Mouse (Mus musculus) 3T3-L1 (cell line): ENCODE data around the gene Kif16b.
A peak's percentile ranks its signal among the peaks of the same experiment; 100 is the strongest.

Source experiments
- DNase-seq: peaks from one replicate; pipeline ENCODE4 v3.0.0-alpha.2; 2015; ENCODE audit warnings: low read depth, low spot score

Gene Kif16b

DNA sequence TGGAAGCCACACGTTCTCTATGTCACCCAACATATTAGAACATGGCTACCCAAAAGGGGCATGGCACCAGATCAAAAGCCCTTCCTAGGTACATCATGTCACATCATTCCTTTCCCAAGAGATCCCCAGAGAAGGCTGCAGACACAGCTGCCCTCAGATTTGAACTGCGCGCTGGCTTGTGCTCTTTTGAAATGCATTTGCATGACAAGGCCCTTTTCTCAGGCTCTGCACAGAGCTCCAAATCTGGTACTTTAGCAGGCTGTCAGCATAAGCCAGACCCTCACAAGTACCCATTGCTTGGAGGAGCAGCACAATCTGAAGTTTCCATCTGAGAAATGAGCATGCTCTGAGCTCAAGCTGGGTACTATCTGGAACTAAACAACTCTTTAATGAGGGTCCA, 165.6 kb downstream of the Kif16b start:
- DNase-seq, result no peak

GRCm38 (mm10) chr2:142734046-142734445, 167.3 kb downstream of the Kif16b start:
- peak; percentile 44 for DNase-seq

DNA sequence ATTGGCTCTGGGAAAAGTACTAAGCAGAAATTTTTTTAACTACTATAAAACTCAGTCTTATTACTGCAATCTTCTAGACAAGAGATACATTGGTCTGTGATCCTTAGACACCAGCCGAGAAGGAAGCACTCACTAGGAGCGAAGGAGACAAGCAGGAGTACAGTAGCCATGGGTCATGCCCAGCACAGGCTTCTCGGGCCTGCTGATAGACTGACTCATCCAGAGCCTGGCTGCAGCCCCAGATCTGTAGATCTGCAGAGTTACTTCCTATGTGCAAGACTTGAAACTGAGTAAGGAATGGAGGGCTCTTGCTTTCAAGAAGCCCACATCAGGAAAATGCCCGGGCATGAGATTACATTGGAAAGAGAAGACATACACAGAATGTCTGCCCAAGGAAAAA, 169.0 kb downstream of the Kif16b start:
- peak; percentile 80 for DNase-seq

DNA sequence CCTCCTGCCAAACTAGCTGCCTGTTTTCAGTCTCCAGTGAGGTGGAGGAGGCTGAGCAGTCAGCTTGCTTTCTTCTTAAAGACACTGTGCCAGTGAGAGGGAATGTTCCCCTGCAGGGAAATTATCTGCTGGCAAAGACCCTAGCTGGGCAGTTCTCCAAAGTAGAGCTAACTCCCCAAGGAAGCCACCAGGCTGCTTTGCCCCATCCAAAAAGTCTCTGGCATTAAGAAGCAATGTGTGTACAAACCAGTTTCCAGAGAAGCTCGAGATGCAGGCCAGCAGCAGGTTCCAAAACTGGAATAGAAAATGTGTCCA, 169.6 kb downstream of the Kif16b start:
- peak; percentile 70 for DNase-seq

- DNase-seq, result no peak
Measured at GRCm38 (mm10) chr2:142731016-142731777, 170.1 kb downstream of the Kif16b start.

DNA sequence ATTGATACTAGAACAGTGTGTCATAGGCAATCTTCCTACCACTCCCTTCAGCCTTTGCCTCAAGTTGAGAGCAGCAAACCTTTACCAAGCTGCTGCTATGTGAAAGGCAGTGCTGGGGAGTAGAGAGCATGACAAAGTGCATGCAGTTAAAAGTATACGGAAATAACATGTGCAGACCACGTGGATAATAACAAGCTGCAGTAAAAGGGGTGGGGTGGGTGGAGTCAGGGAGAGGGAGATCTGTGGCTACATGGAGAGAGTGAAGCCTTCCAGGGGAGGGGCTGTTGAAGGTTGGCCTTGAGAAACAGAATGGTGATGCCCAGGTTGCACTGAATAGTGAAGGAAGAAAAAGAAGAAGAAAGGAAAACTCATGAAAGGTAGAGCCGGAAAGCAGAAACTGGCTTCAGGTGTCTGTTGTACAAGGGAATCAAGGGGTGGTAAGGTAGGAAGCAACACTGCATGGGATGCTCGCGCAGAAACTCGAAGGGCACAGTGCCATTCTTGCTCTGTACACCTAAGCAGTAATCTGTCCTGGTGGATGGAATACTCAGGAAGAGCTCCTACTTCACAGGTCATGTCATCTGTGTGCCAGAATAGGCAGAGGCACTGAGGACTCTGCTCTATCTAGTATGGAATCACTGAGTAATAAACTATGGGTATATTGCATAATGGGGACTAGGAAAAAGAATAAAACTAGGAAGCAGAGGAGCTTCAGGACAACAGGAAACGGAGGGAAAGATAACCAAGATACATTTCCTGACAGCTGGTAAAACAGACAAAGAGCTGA, 176.9 kb downstream of the Kif16b start:
- no peak for DNase-seq

GRCm38 (mm10) chr2:142720174-142720573, 181.2 kb downstream of the Kif16b start:
- no peak for DNase-seq

DNA sequence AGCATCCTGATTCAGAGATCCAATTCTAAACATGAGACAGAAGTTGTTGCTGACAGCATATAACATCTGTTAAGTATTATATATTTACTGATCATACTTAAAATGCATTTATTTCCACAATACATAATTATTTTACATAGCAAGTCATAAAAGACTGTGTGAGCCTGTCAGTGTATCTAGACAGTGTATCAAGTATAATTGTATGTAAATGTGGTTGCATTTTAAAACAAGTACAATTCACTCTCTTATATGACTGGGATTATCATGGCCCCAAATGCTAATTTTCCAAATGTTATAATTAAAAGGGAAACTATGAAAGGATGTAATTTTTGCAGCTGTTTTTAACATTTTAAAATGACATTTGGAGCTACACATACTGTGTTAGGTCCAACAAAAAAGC, 182.3 kb downstream of the Kif16b start:
- no peak for DNase-seq

DNA sequence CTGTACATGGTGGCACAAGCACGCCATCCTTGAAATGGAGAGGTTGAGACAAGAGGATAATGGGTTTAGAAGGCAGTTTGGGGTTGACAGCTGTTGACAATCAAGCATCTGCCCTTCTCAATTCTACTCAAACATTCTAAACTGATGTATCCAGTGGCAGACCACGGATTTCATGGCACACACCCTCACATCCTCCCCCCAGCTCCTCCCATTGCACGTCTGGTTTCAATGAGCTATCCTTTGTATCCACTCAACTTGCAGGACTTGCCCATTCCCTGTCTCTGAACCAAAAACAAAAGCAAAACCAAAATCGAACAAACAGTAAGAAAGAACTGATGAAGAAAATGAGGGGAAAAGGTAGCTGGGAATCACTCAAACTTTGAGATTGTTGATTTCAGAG, 183.7 kb downstream of the Kif16b start:
- peak; percentile 66 for DNase-seq

GRCm38 (mm10) chr2:142715912-142716260, 185.4 kb downstream of the Kif16b start:
- DNase-seq, result peak; percentile 53

DNA sequence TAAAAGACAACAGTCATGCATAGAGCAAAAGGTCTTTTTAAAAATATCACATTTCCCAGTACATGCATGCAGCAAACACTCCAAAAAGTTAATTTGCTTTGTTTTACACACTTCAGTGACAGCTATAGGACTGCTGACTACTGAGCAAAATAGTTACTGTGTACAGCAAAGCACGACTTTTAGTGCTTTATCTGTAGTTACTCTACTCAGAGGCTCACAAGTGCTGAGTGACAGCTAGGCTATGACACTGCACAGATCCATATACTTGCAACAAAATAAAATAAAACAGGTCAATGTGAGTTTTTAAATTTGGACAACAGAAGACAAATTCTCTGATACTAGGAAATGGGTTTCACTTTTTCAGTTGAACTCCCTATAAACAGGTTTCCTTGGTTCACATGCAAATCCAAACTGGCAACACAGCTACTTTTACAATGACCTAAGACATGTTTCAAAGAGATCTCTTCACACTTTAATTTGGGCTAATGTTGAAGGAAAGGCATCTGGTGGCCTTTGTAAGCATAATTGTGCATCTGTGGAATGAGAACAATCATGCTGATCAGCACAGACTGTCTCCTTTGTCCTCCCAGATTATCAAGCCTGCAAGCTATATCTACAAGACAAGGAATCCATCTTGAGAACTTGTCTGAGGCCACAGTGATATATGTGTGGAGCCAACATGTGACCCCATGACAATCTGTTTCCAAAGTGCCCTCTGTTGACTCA, 186.0 kb downstream of the Kif16b start:
- DNase-seq, result no peak

- DNase-seq, result no peak
Measured at GRCm38 (mm10) chr2:142712727-142713126, 188.6 kb downstream of the Kif16b start.

DNA sequence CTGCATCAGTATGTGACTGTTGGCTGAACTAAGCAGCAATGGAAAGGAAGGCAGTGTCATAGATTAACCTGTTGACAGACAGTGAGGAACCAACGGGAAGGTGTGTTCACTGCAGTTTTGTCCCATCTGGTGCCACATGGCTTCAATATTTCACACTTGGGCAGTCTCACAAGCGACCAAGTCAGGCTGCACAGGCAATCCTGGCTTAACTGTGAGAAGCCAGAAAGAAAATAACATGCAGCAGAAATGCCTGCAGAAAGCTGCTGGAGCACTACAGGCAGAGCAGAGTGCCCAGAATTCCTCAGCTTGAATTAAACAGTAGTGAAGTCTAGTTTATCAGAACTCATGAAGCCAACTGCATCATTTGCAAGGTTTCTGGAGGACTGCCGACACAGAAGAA, 192.0 kb downstream of the Kif16b start:
- no peak for DNase-seq

GRCm38 (mm10) chr2:142700689-142701088, 200.6 kb downstream of the Kif16b start:
- DNase-seq, result peak; percentile 78

- DNase-seq, result no peak
Measured at GRCm38 (mm10) chr2:142698650-142699049, 202.7 kb downstream of the Kif16b start.

- DNase-seq, result no peak
Measured at GRCm38 (mm10) chr2:142694936-142695331, 206.4 kb downstream of the Kif16b start.

GRCm38 (mm10) chr2:142694019-142694935, 207.1 kb downstream of the Kif16b start:
- DNase-seq, result no peak

DNA sequence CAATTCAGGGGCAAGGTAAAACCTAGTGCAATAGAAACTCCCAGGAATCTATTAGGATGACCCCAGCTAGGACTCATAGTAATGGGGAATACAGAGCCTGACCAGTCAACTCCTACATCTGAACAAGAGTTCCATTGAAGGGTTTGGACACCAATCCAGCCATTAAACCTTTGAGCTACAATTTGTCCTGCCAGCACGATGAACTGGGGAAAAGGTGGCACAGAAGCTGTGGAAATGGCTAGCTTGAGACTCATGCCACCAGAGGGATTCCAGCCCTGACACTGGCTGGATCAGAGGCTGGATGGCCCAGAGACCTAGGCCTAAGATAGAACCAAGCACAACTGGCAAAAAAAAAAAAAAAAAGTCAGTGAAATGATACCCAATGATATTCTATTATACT, 207.9 kb downstream of the Kif16b start:
- no peak for DNase-seq

DNA sequence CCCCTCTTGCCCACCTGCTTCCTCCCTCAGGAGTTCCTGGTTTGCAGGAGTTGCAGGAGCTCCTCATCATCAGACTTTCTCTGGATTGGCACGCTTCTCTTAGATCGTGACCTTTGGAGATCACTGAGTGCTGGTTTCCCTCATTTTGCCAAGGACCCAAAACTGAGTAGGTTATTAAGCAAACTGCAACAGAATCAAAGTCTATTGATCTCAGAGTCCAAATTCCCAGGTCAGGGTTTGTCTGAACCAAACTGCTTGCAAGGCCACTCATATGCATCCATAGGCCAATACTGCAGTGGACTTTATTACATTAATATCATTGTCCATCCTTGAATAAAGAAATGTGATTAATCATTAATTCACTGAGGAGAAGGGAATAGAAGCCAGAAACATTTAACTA, 211.8 kb downstream of the Kif16b start:
- no peak for DNase-seq

DNA sequence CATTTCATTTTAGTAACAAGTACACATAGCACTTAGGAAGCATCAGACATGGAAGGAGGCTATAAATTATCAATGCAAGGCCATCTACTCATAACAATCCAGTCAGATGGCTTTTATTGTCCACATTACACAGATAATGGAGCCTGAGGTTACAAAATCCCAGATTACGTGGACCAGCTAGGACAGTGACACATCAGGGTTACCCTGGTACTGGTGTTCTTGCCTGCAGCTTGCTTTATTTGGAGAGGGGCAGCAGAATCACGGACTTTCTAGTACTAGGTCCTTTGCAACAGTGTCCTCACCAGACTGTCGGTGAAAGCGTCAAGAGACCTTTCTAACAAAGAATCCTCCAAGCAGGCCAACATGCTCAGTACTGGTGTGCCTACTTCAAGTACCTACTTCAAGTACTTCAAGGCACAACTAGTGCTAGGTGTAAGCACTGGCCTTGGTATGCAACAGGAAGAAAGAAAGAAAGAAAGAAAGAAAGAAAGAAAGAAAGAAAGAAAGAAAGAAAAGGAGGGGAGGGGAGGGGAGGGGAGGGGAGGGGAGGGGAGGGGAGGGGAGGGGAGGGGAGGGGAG, 213.3 kb downstream of the Kif16b start:
- DNase-seq, result no peak
